Mouse (Mus musculus) ES-E14 (cell line): ENCODE data around the gene Cep152. TPM values are rescaled to one million over a fixed set of nuclear protein-coding genes. Genes with fewer than 3 reads are reported as not detected.

ENCODE experiments used
- DNase-seq: peaks from one replicate; pipeline ENCODE4 v3.0.0-alpha.2; 2013; ENCODE audit warnings: low read depth, low spot score
- H3K27ac ChIP-seq: 2 replicates; pipeline ENCODE4 v1.5.1; 2012; ENCODE audit warnings: low read depth, mild to moderate bottlenecking, low read length, moderate library complexity, mixed read lengths; ENCODE audit not compliant: poor library complexity, insufficient read depth, severe bottlenecking
- H3K36me3 ChIP-seq: 2 replicates; pipeline ENCODE4 v1.6.1; 2012; ENCODE audit warnings: mild to moderate bottlenecking, low read length, moderate library complexity, mixed read lengths; ENCODE audit not compliant: control insufficient read depth, poor library complexity, insufficient read depth, severe bottlenecking
- H3K4me1 ChIP-seq, 2 experiments: fragments of 150-350 bp in 1 of 2; sonication (generic) in 1 of 2; 2 replicates each; pipeline ENCODE4 v1.6.1; 2012; ENCODE audit warnings: low read length in 2 of 2, mild to moderate bottlenecking in 1 of 2, mixed read lengths in 1 of 2; ENCODE audit not compliant: control insufficient read depth in 2 of 2, insufficient read depth in 2 of 2, poor library complexity in 1 of 2
- H3K4me3 ChIP-seq, 2 experiments: fragments of 150-350 bp in 1 of 2; sonication (generic) in 1 of 2; 2 replicates each; pipeline ENCODE4 v1.5.1; 2012; ENCODE audit warnings: low read length in 2 of 2, low read depth in 1 of 2, mild to moderate bottlenecking in 1 of 2, mixed read lengths in 1 of 2; ENCODE audit not compliant: insufficient read depth in 1 of 2, poor library complexity in 1 of 2, severe bottlenecking in 1 of 2
- H3K9ac ChIP-seq: 2 replicates; pipeline ENCODE4 v1.6.1; 2012; ENCODE audit warnings: low read depth, mild to moderate bottlenecking, low read length, mixed read lengths; ENCODE audit not compliant: poor library complexity, insufficient read depth, severe bottlenecking
- H3K9me3 ChIP-seq: fragments of 150-350 bp; sonication (generic); 2 replicates; pipeline ENCODE4 v1.6.1; 2012; ENCODE audit warnings: low read depth, mild to moderate bottlenecking, low read length; ENCODE audit not compliant: control insufficient read depth, insufficient read depth
- CHD2 ChIP-seq: IDR thresholded peaks from 2 replicates; pipeline ENCODE4 v1.6.1; 2014; ENCODE audit warnings: mild to moderate bottlenecking, low read depth, low read length, inconsistent platforms
- HCFC1 ChIP-seq: IDR thresholded peaks from 2 replicates; pipeline ENCODE4 v1.6.1; 2012; ENCODE audit warnings: low read length, inconsistent platforms, borderline replicate concordance; ENCODE audit not compliant: insufficient read depth
- MAFK ChIP-seq: IDR thresholded peaks from 2 replicates; pipeline ENCODE4 v1.6.1; 2014; ENCODE audit warnings: mild to moderate bottlenecking, low read depth, low read length, inconsistent platforms; ENCODE audit not compliant: insufficient read depth
- ZC3H11A ChIP-seq: IDR thresholded peaks from 2 replicates; pipeline ENCODE4 v1.6.1; 2012; ENCODE audit warnings: low read depth, mild to moderate bottlenecking, inconsistent platforms, low read length, borderline replicate concordance
- ZNF384 ChIP-seq: IDR thresholded peaks from 2 replicates; pipeline ENCODE4 v1.6.1; 2012; ENCODE audit warnings: low read depth, low read length, inconsistent platforms
- in situ Hi-C, 2 experiments: fragments of 600-800 bp; cut with MboI; formaldehyde crosslinking; loops; one replicate each; pipeline ENCODE4 v1.15.1; 2025; ENCODE audit warnings: low sequenced_read_pairs in 2 of 2, inconsistent platforms in 1 of 2; ENCODE audit not compliant: unreplicated experiment in 2 of 2
- total RNA-seq: library from RNA; depleted of rRNA; stranded (reverse); fragments of 300-350 nt; gene quantifications from 2 replicates; pipeline ENCODE4 v1.2.3, GENCODE M21; 2012

Gene Cep152
- total RNA-seq, 1 experiment, result 12.5 TPM

DNA sequence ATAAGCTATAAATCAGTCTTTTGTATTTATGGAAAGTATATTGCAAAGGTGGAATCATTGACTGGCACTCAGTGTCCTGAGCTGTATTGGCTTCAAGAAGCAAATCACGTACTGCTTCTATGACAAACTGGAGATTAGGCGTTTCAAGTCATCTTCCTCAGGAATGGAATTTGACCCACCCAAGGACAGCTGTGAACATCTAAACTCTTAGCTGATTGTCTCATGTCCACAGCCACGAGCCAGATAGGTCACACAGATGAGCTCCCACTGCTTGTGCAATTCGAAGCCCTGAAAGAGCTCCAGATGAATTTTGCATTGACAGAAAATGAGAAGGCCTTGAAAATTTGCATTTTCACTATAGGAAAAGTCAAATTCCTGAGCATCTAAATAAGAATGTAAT is 47.2 kb downstream of the Cep152 start:
- Histone ChIP-seq H3K9me3 (no peaks in the 10 kb centered on the region), H3K27ac (no peak overlapping the region), H3K4me1 (no peaks in the 10 kb centered on the region), H3K36me3 (peaks cover 28% of the 10 kb centered on the region), H3K9ac (no peak overlapping the region), H3K4me3 (no peak overlapping the region)
- in situ Hi-C loops, result no loop called here
- TF ChIP-seq ZNF384 (no peak), MAFK (no peak)
- DNase-seq, result no peak

DNA sequence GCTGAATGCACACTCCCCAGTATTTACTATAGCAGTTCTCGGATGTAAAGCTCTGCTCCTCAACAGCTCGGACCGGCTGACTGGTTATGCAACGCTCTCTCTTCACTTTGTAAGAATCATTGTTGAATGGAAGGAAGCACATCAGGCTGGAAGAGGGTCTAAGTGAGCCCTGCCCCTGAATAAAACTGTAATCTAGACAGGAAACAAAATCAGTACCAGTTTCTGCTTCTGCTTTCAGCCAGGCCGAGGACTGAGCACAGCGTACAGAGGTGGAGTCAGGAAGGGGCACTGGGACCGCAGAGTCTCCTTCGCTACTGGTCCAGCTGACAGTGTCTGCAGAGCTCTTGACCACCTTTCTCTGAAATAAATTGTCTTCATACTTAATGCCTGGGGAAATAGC is 48.4 kb downstream of the Cep152 start:
- Histone ChIP-seq H3K27ac (no peak overlapping the region), H3K4me1 (no peaks in the 10 kb centered on the region), H3K9ac (no peak overlapping the region), H3K4me3 (no peak overlapping the region), H3K9me3 (no peaks in the 10 kb centered on the region), H3K36me3 (peaks cover 31% of the 10 kb centered on the region)
- DNase-seq, result no peak
- in situ Hi-C loops, result no loop called here
- TF ChIP-seq CHD2 (no peak), HCFC1 (no peak), MAFK (no peak), ZNF384 (no peak), ZC3H11A (no peak)

- Histone ChIP-seq H3K4me3 (no peak overlapping the region), H3K36me3 (peaks cover 28% of the 10 kb centered on the region), H3K27ac (no peak overlapping the region), H3K9me3 (no peaks in the 10 kb centered on the region), H3K4me1 (no peaks in the 10 kb centered on the region), H3K9ac (no peak overlapping the region)
- TF ChIP-seq ZNF384, result no peak
- TF ChIP-seq CHD2, result no peak
- no peak for DNase-seq
- in situ Hi-C loops, result no loop called here
Measured at GRCm38 (mm10) chr2:125575766-125576165, 49.1 kb downstream of the Cep152 start.

DNA sequence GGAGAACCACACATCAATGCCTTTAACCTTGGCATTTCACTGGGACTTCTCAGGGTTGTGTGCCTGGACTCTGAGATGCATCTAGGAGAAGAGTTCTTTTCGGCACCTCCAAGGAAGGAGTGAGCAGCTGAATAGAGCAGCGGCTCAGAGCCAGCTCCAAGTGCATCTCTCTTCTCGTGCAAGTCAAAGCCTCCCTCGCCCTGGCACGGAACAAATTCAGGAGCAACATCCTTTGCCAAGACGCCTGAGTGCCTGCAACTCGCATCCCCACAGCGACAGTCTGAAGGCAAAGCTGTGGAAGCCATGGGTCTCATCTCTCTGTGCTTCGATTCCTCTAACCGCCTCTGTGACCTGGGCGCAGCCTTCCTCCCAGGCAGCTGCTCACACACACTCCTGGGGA is 61.0 kb downstream of the Cep152 start:
- no peak for DNase-seq
- H3K27ac ChIP-seq, result no peak overlapping the region
- H3K4me1 ChIP-seq, result peaks cover 0 to 4% of the 10 kb centered on the region in 2 experiments; a peak in 1 of 4 replicates
- in situ Hi-C loops, result no loop called here
- H3K9ac ChIP-seq, result no peak overlapping the region
- no peak overlapping the region for H3K4me3 ChIP-seq
- TF ChIP-seq MAFK (no peak), ZC3H11A (no peak), HCFC1 (no peak), ZNF384 (no peak), CHD2 (no peak)
- no peaks in the 10 kb centered on the region for H3K9me3 ChIP-seq
- peaks cover 36% of the 10 kb centered on the region for H3K36me3 ChIP-seq

DNA sequence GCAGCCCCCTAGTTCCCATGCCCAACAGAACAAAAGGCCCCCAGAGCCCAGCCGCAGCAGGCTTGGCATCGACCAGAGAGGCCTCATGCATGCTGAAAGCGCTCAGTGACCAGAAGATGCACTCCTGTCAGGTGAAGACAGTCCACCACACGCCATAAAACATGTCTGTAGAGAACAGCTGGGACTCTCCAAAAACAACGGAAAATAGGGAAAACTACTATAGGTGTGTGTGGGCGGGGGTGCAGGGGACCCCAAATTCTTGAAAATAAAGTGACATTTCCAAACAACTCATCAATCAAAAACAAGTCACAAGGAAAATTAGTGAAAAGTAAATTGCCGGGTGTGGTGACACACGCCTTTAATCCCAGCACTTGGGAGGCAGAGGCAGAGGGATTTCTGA is 62.5 kb downstream of the Cep152 start:
- Histone ChIP-seq H3K9ac (no peak overlapping the region), H3K36me3 (peaks cover 30% of the 10 kb centered on the region), H3K9me3 (no peaks in the 10 kb centered on the region), H3K4me1 (peaks cover 0 to 4% of the 10 kb centered on the region in 2 experiments; a peak in 1 of 4 replicates), H3K27ac (no peak overlapping the region), H3K4me3 (no peak overlapping the region)
- in situ Hi-C loops, result no loop called here
- no peak for DNase-seq
- no peak for TF ChIP-seq MAFK
- TF ChIP-seq CHD2, result no peak
- TF ChIP-seq ZC3H11A, result no peak
- no peak for TF ChIP-seq HCFC1
- no peak for TF ChIP-seq ZNF384
